Mouse (Mus musculus): ENCODE results near the gene Rasd1. TPM values are rescaled to one million over a fixed set of nuclear protein-coding genes. Genes with fewer than 3 reads are reported as not detected.

Gene Rasd1
- polyA plus RNA-seq, 1 experiment from 2014 or later: 3.2 TPM

DNA sequence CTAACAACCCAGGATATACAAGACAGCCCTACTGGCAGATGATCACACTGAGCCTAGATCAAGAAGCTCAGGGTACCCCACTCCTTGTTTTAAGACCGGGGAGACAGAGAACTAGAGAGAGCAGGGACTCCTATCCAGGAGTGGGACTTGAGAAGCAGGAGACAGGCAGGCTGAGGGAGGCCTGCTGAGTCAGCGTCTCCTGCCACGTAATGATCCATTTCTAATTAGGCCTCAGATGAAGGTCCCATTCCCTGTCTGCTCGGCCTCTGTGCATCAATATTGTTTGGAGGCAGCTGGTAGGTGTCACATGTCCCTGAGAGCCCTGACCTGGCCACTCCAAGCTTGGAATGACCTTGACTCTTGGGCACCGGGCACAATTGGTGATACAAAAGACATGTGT is 8.6 kb upstream of the Rasd1 start:
- no peaks in the 10 kb centered on the region for H3K9me3 ChIP-seq
- no peaks in the 10 kb centered on the region for H3K36me3 ChIP-seq
- no peak overlapping the region for H3K27ac ChIP-seq
- H3K4me2 ChIP-seq (replicated peaks): no peak overlapping the region
- H3K27me3 ChIP-seq: no peaks in the 10 kb centered on the region
- 71% methylated on average over 5 of the region's 5 CpGs for WGBS
- no peak for ATAC-seq (ENCODE audit: insufficient number of reproducible peaks, insufficient read depth, low FRiP score, low TSS enrichment)
- no peak overlapping the region for H3K9ac ChIP-seq
- no peak overlapping the region for H3K4me3 ChIP-seq
- H3K4me1 ChIP-seq: no peaks in the 10 kb centered on the region

DNA sequence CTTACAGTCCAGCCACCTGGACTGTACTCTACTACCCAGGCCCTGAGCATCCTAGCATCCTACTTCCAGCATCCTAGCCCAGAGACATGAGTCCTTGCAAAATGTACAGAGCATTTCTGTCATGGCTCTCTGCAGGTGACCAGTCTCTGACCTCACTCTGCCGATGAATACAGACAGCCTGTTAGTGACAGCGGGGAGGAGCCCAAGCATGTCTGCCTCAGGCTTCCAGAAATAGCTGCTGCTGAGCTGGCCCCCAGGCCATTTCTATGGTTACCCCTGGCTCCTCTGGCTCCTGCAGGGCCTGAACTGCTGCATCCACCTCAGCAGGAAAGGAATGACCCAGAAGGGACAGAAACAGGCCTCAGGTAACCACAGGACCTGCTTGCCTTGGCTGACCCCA is 6.9 kb upstream of the Rasd1 start:
- no peak overlapping the region for H3K4me3 ChIP-seq
- H3K4me1 ChIP-seq: no peaks in the 10 kb centered on the region
- no peak for ATAC-seq (ENCODE audit: insufficient number of reproducible peaks, insufficient read depth, low FRiP score, low TSS enrichment)
- H3K4me2 ChIP-seq (replicated peaks): no peak overlapping the region
- no peak overlapping the region for H3K9ac ChIP-seq
- no peaks in the 10 kb centered on the region for H3K27me3 ChIP-seq
- WGBS: 48% methylated on average over 2 of the region's 2 CpGs
- H3K9me3 ChIP-seq: no peaks in the 10 kb centered on the region
- no peak overlapping the region for H3K27ac ChIP-seq
- no peaks in the 10 kb centered on the region for H3K36me3 ChIP-seq

DNA sequence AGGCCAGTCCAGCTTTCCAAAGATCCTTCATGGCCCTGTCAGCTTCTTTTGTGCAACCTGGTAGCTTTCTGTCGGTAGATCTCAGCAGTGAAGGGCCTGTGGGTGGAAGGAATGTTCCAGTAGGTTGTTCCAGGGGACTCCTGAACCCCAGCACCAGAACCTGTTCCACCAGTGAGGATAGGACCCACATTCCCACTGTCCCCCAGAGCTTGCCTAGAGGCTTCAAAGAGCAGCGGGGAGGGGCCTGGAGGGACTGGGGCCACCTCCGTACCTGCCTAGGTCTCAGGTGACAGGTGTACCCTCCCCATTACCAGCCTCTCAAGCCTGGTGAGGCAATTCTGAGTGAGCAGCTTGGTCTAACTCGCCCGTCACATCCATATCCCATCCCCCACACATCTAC is 6.0 kb upstream of the Rasd1 start:
- Histone ChIP-seq H3K4me1 (no peaks in the 10 kb centered on the region; the same call in 1 of the 2 replicates), H3K9ac (no peak overlapping the region), H3K4me3 (no peak overlapping the region), H3K27ac (no peak overlapping the region), H3K36me3 (no peaks in the 10 kb centered on the region), H3K27me3 (no peaks in the 10 kb centered on the region), H3K9me3 (no peaks in the 10 kb centered on the region), H3K4me2 (replicated peaks) (no peak overlapping the region)
- ATAC-seq (ENCODE audit: insufficient number of reproducible peaks, insufficient read depth, low FRiP score, low TSS enrichment): no peak
- WGBS: 61% methylated on average over 5 of the region's 5 CpGs

DNA sequence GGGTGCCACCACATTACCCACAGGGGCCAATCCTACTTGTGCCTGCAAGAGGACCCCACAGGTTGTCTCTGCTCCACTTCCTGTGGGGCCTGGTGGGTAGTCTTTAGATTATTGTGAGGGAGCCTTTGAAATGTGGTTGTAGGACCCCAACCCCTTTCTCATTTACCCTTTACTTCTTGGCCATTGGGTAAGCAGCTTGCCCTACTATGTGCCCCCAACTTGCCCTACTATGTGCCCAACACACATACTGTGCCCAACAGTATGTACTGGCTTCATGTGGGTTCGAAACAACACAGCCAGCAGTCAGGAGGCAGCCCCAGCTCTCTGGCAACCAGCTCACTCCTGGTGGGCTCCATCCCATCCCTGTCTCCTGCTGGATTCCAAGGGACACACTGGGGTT is 3.0 kb upstream of the Rasd1 start:
- H3K27me3 ChIP-seq: peaks cover 20% of the 10 kb centered on the region

DNA sequence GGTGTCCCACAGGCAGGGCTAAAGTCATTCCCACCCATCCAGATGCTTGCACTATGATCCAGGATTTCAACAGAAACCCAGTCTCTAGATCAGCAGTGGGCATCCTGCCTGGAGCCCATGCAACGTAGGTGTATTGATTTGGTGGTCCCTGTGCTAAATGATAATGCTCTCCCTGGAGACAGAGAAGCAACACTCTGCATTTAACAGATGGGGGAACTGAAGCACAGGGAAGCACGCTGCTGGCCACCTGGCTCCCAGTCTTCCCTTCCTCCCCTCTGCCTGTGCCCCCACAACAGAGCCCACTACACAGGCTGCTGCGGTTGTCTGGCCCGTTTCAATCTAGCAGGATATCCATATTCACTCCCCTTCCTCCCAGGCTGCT is 1.3 kb upstream of the Rasd1 start:
- H3K4me2 ChIP-seq (replicated peaks): no peak overlapping the region
- no peak for ATAC-seq (ENCODE audit: insufficient number of reproducible peaks, insufficient read depth, low FRiP score, low TSS enrichment)
- no peaks in the 10 kb centered on the region for H3K9me3 ChIP-seq
- 67% methylated on average over 4 of the region's 4 CpGs for WGBS
- H3K36me3 ChIP-seq: 0 out of 2 replicates have a peak, but pooled peaks cover 6% of the 10 kb centered on the region
- H3K4me3 ChIP-seq: no peak overlapping the region
- H3K4me1 ChIP-seq: peaks cover 34% of the 10 kb centered on the region
- peaks cover 29% of the 10 kb centered on the region for H3K27me3 ChIP-seq
- no peak overlapping the region for H3K27ac ChIP-seq
- no peak overlapping the region for H3K9ac ChIP-seq

More for the DNA sequence above, 3.0 kb upstream of the Rasd1 start:
- H3K27ac ChIP-seq: no peak overlapping the region
- H3K9ac ChIP-seq: no peak overlapping the region
- peaks cover 26% of the 10 kb centered on the region for H3K4me1 ChIP-seq
- WGBS: 89% methylated on average over 1 of the region's 1 CpGs
- no peaks in the 10 kb centered on the region for H3K9me3 ChIP-seq
- H3K4me3 ChIP-seq: no peak overlapping the region
- H3K4me2 ChIP-seq (replicated peaks): no peak overlapping the region
- no peaks in the 10 kb centered on the region for H3K36me3 ChIP-seq
- no peak for ATAC-seq (ENCODE audit: insufficient number of reproducible peaks, insufficient read depth, low FRiP score, low TSS enrichment)

DNA sequence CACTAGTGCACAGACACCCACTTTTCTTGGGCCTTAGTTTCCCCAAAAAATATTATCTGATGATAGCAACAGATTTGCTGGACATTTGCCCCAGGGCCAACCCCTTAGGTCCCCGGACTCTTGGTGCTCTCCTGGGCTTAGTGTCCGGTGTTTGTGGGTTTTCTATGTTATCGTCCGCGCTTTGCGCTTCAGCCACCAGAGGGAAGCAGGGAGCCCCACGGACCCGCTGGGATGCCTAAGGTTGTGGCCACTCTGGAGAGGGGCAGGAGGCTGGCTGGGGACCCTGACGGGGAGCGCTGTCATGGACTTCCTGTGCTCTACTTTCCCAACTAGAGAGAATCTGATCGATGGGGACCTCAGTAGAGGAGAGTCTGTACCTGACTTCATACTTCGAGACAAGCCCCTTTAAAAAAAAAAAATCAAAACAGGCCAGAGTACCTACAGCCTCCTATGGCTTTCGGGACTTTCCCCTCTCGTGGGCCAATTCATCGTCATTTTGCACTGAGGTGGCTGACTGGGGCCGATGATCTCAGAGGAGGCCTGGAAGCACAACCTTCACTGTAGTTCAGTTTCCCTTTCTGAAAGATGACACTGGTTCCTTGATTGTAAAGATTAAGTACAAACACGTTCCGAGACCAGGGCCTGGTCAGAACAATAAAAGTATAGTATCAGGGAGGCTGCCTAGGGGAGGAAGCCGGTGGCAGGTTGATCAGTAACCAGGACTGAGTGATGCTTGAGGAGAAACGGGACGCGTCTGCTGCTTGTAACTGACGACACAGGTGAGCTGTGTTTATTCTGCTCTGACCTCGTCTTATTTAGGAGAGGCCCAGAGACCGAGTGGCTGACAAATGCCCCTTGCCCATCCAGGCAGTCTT is 720 bp upstream of the Rasd1 start:
- Histone ChIP-seq H3K4me1 (peaks cover 40% of the 10 kb centered on the region), H3K36me3 (0 out of 2 replicates have a peak, but pooled peaks cover 7% of the 10 kb centered on the region), H3K4me2 (replicated peaks) (peak overlapping the region; percentile 87), H3K9me3 (no peaks in the 10 kb centered on the region), H3K27me3 (peaks cover 29% of the 10 kb centered on the region), H3K9ac (peak overlapping the region; percentile 63), H3K4me3 (peak overlapping the region; percentile 43), H3K27ac (no peak overlapping the region)
- WGBS: 26% methylated on average over 25 of the region's 25 CpGs
- ATAC-seq (ENCODE audit: insufficient number of reproducible peaks, insufficient read depth, low FRiP score, low TSS enrichment): peak; percentile 50

DNA sequence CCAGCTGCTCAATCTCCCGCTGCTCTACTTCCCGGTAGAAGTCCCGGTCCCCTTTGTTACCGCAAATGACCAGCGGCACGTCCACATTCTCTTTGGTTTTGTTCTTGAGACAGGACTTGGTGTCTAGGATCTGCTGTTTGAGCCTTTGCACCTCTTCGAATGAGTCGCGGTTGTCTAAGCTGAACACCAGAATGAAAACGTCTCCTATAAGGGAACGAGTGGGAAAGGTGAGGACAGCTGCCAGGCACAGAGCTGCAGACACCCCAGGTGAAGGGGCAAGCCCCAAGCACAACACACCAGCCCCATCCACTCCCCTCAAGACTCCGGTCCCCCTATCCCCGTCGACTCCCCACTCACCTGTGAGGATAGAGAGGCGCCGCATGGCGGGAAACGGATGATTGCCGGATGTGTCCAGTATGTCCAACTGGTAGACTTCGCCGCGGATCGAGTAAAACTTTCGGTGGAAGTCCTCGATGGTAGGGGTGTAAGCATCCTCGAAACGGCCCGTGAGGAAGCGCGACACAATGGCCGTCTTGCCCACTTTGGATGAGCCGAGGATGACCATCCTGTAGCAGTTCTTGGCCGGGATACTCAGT is 483 bp downstream of the Rasd1 start:
- no peaks in the 10 kb centered on the region for H3K9me3 ChIP-seq
- 0 out of 2 replicates have a peak, but pooled peaks cover 7% of the 10 kb centered on the region for H3K36me3 ChIP-seq
- H3K27me3 ChIP-seq: peaks cover 29% of the 10 kb centered on the region
- 3% methylated on average over 33 of the region's 33 CpGs for WGBS
- peak overlapping the region; percentile 87 for H3K4me2 ChIP-seq (replicated peaks)
- no peak for ATAC-seq (ENCODE audit: insufficient number of reproducible peaks, insufficient read depth, low FRiP score, low TSS enrichment)
- H3K9ac ChIP-seq: peak overlapping the region; percentile 63
- H3K27ac ChIP-seq: no peak overlapping the region
- peaks cover 49% of the 10 kb centered on the region for H3K4me1 ChIP-seq
- peak overlapping the region; percentile 43 for H3K4me3 ChIP-seq

DNA sequence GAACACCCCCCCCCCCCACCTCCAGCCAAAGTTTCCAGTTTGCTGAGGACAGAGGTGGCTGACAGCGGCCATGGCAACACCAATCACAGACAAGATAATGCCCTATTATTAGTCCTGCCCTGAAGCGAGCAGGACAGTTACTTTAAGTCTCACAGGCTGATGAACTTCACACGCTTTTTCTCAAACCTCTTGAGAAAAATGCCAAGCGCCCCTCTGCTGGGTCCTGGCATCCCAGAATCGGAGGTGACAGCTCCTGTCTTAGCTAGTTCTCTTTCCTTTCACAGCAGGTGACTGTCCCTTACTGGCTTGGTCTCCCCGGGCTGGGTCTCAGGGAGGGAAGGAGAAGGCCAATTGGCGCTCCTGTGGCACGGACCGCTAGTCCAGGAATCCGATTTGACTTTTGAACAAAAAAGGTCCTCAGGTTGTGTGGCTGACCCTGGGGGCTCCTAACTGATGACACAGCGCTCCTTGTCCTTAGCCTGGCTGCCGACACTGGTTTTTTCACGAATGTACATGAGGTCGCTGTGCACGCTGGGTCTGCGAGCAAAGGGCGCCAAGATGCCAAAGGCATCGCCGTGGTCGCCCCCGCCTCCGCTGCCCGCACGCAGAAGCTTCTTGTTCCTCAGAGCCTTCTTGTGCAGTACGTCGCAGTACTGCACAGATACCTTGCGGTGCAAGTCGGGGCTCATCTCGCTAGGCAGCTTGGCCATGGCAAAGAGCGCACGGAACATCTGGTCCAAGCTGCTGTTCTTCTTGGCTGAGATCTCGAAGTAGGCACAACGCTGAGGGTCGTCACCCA is 1.2 kb downstream of the Rasd1 start:
- Histone ChIP-seq H3K4me1 (peaks cover 49% of the 10 kb centered on the region), H3K27me3 (peaks cover 29% of the 10 kb centered on the region)

DNA sequence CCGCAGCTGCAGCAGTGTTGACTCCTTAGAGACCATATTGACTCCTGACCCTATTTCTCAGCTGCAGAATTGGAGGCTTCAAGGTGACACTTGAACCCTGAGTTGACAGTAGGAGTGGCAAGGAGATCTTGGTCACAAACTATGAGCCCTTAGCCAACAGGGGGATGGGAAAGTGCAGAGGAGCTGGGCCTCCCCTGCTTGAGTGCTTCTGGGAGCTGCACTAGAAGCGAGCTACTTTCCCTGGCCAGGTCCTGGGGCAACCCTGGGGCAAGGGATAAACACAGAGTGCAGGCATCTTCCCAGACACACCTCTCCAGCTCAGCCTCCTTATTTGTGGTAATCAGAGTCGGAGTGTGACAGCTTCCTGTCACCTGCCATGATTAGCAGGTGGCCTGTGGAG is 2.2 kb downstream of the Rasd1 start:
- no peak overlapping the region for H3K4me3 ChIP-seq
- peaks cover 29% of the 10 kb centered on the region for H3K27me3 ChIP-seq
- ATAC-seq (ENCODE audit: insufficient number of reproducible peaks, insufficient read depth, low FRiP score, low TSS enrichment): no peak
- H3K4me2 ChIP-seq (replicated peaks): no peak overlapping the region
- peaks cover 49% of the 10 kb centered on the region for H3K4me1 ChIP-seq
- WGBS: 60% methylated on average over 3 of the region's 3 CpGs
- no peaks in the 10 kb centered on the region for H3K9me3 ChIP-seq
- H3K27ac ChIP-seq: no peak overlapping the region
- H3K9ac ChIP-seq: no peak overlapping the region
- H3K36me3 ChIP-seq: 0 out of 2 replicates have a peak, but pooled peaks cover 7% of the 10 kb centered on the region

More for the DNA sequence above, 1.2 kb downstream of the Rasd1 start:
- Histone ChIP-seq H3K4me2 (replicated peaks) (peak overlapping the region; percentile 87), H3K27ac (no peak overlapping the region), H3K9ac (peak overlapping the region; percentile 63; the same call in 1 of the 2 replicates), H3K36me3 (0 out of 2 replicates have a peak, but pooled peaks cover 7% of the 10 kb centered on the region), H3K4me3 (peak overlapping the region; percentile 43), H3K9me3 (no peaks in the 10 kb centered on the region)
- 7% methylated on average over 34 of the region's 34 CpGs for WGBS
- no peak for ATAC-seq (ENCODE audit: insufficient number of reproducible peaks, insufficient read depth, low FRiP score, low TSS enrichment)

DNA sequence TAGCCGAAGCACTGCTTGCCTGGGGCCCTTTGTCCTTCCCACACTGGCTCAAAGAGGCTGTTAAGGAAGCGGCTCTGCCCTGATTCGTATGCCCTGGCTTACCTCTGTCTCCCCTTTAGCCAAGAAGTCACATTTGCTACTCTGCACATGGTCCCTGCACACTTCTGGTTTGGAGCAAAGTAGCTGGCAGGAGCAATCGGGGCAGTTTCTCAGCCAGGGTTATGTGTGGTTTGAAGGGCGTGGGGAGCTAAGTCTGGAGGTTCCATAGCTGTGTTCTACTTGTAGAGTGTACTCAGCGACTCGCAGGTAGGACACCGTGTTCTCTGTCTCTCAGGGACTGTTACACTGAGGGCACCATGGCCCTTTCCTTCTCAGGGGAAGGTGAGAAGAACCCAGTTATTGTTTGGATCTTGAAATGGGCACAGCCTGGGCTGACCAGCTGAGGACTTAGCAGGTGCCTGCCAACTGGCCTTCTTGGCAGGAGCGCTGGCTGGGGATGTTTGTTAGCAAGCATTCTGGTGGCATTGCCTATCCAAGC is 3.3 kb downstream of the Rasd1 start:
- no peak for ATAC-seq (ENCODE audit: insufficient number of reproducible peaks, insufficient read depth, low FRiP score, low TSS enrichment)
- Histone ChIP-seq H3K36me3 (peaks cover 11% of the 10 kb centered on the region; the same call in 1 of the 2 replicates), H3K4me2 (replicated peaks) (no peak overlapping the region), H3K4me3 (no peak overlapping the region), H3K9ac (no peak overlapping the region), H3K9me3 (no peaks in the 10 kb centered on the region), H3K4me1 (peaks cover 54% of the 10 kb centered on the region), H3K27me3 (peaks cover 29% of the 10 kb centered on the region), H3K27ac (peak overlapping the region; percentile 80)
- 60% methylated on average over 9 of the region's 9 CpGs for whole genome bisulfite sequencing
